Mouse (Mus musculus): ENCODE measurements around the gene Satb1. TPM values are rescaled to one million over a fixed set of nuclear protein-coding genes. Genes with fewer than 3 reads are reported as not detected.

Gene Satb1
- polyA plus RNA-seq, 1 experiment, result not detected

DNA sequence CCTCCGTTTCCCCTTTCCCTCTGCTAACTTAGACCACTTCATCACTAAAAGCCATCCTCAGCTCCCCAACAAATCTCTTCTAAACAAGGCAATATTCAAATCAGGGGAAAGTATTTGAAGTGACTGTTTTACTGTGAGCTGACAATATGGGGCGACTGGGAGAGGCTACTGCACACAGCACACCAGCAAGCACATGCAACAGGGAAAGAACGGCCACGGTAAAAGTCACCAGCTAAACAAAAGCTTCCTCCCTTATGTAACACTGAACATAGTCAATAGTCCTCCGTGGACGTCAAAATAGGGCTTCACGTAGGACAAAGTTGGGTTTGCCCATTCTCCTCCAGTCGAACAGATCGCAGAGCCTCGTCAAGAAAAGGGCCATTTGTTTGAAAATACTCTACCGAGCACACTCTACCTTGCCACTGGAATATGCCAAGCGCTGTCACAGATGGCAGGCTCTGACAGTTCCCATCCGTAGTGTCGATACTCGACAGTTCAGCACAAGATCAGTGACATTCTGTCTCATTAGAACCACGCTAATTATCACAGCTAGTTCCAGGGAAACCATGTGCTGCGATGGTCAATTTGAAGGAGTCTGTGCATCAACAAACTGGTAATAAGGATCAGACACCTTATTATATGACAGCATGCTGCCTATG, 72.0 kb downstream of the Satb1 start:
- TF ChIP-seq GATA1 (IDR thresholded peaks at IDR 0.05; ENCODE audit: low read length), result no peak

DNA sequence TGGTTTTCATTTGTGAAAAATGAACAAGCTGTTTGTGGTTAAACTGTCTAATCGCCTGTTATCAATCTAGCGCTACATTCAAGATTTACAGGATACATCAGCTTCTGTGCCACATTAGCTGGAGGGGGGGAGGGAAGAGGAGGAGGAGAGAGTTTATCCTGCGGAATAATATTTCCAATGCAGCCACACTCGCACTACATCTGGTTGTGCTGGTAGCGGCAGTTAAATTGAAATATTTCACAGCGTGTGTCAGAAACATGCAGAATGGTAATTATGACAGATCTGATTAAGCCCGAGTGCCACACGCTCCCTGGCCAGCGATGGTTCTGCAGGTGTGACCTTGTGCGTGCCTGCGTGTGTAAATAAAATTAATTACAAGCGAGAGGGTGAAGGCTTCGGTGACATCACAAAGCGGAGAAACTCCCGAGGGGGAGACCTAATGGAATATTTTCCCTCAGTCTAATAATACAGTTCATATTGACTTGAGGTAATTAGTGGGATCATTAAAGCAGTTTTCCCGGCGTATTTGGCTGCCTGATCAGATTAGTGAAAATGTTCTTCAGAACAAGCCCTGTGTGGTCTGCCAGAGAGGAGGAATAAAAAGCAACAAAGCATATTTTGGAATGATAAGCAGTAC, 72.7 kb downstream of the Satb1 start:
- TF ChIP-seq GATA1 (IDR thresholded peaks at IDR 0.05; ENCODE audit: low read length), result no peak

DNA sequence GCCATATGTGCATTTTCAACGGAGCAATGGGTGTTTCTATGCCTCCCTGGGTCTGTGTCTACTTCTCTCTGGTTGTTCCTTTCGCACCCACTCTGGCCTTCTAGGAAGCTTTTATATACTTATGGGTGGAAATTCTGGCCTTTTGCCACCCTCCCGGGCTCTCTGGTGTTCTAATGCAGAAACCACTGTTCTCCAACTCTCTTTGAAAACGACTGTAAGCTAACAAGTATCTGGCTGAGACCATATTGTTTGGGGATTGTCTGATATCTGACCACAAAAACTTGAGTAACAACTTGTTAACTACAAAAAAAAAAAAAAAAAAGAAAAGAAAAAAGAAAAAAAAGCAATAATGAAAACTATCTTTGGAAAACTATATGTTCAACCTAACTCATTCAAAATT, 73.6 kb downstream of the Satb1 start:
- no peak for TF ChIP-seq GATA1 (IDR thresholded peaks at IDR 0.05; ENCODE audit: low read length)

DNA sequence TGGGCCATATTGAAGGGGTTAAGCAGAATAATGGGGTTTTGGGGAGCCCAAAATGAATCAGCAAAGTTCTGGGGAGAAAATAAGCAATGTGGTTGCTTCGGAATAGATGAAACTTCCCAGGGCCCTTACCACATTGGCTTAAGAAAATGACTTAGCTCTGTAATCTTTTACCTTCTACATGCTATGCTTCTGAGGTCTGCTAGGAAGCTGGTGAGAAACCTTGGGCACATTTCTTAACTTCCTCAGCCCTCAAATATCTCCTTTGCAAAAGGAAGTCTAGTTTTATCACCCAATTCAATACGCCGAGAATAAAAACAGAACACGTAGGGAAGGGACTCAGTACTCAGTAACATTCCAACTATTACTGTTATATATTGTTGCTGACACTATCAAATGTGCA, 80.9 kb downstream of the Satb1 start:
- no peak for TF ChIP-seq GATA1 (IDR thresholded peaks at IDR 0.05; ENCODE audit: low read length)

DNA sequence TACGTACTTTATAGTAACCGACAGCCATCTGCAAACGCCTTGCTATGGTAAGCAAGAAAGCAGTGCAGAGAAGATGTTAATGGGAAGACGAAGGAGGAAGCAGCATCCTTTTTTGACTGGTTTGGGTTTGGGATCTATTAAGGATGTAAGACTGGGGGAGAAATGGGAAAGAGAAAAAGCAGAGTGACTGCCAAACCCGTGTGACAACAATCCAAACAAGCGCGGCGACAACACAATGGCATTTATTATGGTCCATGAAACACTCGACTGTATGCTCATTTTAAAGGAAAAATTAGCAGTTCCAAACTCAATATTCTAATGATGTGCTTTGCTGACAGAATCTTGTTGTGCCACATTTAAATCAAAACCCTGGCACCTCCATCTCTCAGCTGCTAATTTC, 85.9 kb downstream of the Satb1 start:
- TF ChIP-seq GATA1 (IDR thresholded peaks at IDR 0.05; ENCODE audit: low read length), result no peak

DNA sequence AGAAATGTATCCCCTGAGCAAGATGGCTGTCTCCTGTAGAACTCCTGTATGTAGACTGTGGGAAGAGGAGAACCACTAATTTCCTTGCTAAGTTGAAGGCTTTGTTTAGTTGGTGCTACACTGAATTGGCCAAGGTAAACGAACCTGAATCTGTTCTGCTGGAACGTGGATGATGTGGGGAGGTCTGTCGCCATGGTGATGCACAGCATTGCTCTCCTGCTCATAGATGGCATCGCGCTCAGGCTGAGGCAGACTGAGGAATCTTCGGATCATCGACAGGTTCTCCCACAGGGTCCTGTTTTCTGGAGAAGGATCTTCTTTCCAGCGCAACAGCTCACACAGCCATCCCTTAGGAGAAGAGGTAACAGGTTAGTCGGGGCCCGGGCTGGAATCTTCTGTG, 90.6 kb downstream of the Satb1 start:
- TF ChIP-seq GATA1 (IDR thresholded peaks at IDR 0.05; ENCODE audit: low read length), result no peak

DNA sequence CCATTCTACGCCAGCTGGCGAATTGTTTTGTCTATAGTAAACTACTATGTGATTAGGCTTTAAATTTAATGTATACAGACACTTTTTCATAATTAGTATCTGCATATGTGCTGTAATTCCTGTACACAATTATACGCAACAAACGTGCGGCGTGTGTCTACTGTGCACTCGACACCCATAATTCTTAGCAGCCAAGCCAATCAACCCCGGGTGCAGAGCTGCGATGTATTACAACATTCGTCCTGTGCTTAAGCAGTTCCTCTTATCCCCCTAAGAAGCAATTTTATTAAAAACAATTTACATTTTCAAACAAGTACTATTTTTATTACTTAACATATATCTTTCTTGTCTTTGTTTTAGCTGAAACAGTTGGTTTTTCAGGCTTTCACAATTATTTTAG, 92.0 kb downstream of the Satb1 start:
- no peak for TF ChIP-seq GATA1 (IDR thresholded peaks at IDR 0.05; ENCODE audit: low read length)

DNA sequence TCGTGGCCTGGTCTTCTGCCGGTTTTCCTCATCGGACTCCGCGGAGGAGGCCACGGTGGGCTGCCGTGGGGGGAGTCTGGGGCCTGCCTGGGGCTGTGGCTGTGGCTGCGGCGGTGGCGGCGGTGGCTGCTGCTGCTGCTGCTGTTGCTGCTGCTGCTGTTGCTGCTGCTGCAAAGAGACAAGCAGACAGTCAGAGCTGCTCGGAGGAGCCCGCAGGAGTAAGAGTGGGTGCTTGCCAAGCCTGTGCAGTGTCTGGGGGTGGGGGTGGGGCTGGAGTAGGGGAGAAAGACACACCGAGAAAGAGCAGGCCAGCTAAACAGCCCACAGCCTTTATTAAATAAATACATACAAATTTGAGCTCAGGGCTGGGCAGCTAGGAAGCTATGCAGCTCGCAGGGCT, 92.8 kb downstream of the Satb1 start:
- TF ChIP-seq GATA1 (IDR thresholded peaks at IDR 0.05; ENCODE audit: low read length), result no peak

DNA sequence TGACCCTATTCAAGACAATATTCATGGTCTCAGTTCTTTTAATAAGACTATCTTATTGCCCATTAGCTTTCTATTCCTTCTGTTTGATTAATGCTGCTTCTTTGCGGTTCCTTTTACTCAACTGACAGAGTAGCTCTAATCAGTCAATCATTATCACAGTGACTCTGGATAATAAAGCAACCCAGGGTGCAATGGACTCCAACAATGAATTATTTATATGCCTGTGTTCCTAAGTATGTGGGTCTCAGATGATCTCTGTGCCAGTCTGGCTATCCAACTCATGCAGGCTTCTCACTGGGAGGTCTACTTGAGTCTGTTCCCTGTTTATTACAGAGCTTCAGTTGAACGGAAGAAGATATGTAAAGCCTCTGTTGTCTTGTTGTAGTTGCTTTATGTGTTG, 108.6 kb downstream of the Satb1 start:
- no peak for TF ChIP-seq GATA1 (IDR thresholded peaks at IDR 0.05; ENCODE audit: low read length)

DNA sequence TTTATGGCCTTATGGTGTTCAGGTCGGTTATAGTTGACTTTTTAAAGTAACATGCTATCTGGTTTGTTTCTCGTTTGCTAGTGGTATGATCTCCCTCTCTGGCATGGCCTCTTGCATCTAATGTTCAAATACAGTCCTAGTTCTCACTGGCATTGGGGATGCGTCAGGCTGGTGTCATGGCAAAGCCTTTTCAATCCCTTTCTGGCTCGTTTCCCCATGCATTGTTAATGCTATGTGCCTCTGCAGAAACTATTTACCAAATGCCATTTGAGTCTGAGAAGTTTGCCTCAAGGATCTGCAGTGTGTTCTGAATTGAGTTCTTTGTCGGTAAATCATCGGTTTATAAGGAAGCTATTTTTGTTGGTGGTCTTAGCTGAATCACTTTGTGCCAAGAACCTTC, 137.4 kb downstream of the Satb1 start:
- TF ChIP-seq GATA1 (IDR thresholded peaks at IDR 0.05; ENCODE audit: low read length), result no peak

DNA sequence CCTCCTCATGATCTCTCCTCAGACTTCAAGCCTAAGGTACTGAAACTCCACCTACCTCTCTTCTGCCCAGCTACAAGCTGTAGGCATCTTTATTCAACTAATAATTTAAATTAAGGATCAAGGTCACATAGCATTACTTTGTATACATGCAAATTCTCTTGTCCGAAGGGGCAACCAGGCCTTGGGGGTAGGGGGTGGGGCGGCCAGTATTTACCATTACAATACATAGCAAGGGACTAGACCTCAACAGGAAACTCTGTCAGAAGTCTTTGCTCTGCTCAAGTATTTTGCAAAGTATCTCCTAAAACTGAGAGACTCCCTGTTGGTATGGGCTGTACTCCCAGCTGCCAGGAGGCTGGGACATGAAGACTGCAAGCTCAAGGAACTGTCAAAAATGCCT, 137.8 kb downstream of the Satb1 start:
- TF ChIP-seq GATA1 (IDR thresholded peaks at IDR 0.05; ENCODE audit: low read length), result no peak

DNA sequence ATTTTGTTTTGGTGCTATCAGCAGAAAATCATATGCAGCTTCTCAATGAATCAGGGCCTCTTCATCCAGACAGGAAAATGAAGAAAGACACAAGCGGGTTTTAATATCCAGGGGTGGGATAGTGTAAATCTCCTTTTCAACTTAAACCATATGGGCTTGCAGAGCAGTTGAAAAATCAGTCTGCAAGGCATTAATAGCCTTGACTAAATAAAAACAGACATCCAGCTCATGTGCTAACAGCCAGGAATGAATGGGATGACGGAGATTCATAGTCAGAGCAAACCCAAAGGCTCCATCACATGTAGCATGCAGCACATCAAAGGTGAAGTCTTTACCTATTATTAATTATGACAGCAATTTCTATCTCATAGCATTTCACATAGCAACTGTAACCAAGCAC, 142.6 kb downstream of the Satb1 start:
- no peak for TF ChIP-seq GATA1 (IDR thresholded peaks at IDR 0.05; ENCODE audit: low read length)

DNA sequence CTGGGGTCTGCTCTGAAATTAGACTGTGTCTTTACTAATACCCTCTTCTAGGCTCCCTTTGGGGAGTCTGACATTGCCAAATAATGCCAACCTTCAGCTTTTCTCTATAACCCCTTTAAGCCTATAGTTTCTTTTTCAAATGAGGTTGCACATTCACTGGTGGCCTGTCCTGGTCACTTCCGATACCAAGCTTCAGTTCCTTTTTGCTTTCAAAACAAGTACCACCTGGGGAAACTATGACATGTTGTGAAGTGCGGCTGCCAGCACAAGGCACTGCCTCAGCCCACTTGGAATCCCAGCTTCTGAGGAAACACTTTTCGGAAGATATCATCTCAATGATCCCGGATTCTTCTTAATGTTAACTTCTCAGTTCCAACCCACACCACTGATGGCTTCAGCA, 145.9 kb downstream of the Satb1 start:
- TF ChIP-seq GATA1 (IDR thresholded peaks at IDR 0.05; ENCODE audit: low read length), result no peak

Measured in G1E-ER4 (cell line).